Mouse (Mus musculus) neural tube, embryonic 11.5 days (tissue): ENCODE measurements around the gene Krt4. TPM values are rescaled to one million over a fixed set of nuclear protein-coding genes. Genes with fewer than 3 reads are reported as not detected.

ENCODE experiments used
- ATAC-seq: fragments of 200-750 bp; cut with Nextera tagmentation; 2 replicates; pipeline ENCODE4 v1.8.0; 2017; ENCODE audit warnings: moderate number of reproducible peaks, mild to moderate bottlenecking, moderate TSS enrichment, moderate library complexity; ENCODE audit not compliant: insufficient read depth, low FRiP score, low TSS enrichment
- DNase-seq: peaks from one replicate; pipeline ENCODE4 v3.0.0-alpha.2; 2015; ENCODE audit warnings: low spot score
- H3K27ac ChIP-seq: fragments of 300-500 bp; sonication (generic); 2 replicates; pipeline ENCODE4 v1.5.1; 2014; ENCODE audit warnings: low read depth, mild to moderate bottlenecking, low read length
- H3K27me3 ChIP-seq: fragments of 300-500 bp; sonication (generic); 2 replicates; pipeline ENCODE4 v1.6.1; 2014; ENCODE audit warnings: mild to moderate bottlenecking, low read length, mixed read lengths; ENCODE audit not compliant: control insufficient read depth, insufficient read depth
- H3K36me3 ChIP-seq: fragments of 300-500 bp; sonication (generic); 2 replicates; pipeline ENCODE4 v1.6.1; 2014; ENCODE audit warnings: mild to moderate bottlenecking, low read length, moderate library complexity, mixed read lengths; ENCODE audit not compliant: control insufficient read depth, insufficient read depth
- H3K4me1 ChIP-seq: fragments of 300-500 bp; sonication (generic); 2 replicates; pipeline ENCODE4 v1.6.1; 2014; ENCODE audit warnings: low read length, mixed read lengths; ENCODE audit not compliant: control insufficient read depth, insufficient read depth
- H3K4me2 ChIP-seq: fragments of 300-500 bp; sonication (generic); 2 replicates; pipeline ENCODE4 v1.6.1; 2014; ENCODE audit warnings: low read depth, mild to moderate bottlenecking, moderate library complexity
- H3K4me3 ChIP-seq: fragments of 300-500 bp; sonication (generic); 2 replicates; pipeline ENCODE4 v1.5.1; 2014; ENCODE audit warnings: low read depth, low read length
- H3K9ac ChIP-seq: fragments of 300-500 bp; sonication (generic); 2 replicates; pipeline ENCODE4 v1.6.1; 2014; ENCODE audit warnings: mild to moderate bottlenecking, low read length
- H3K9me3 ChIP-seq: fragments of 300-500 bp; sonication (generic); 2 replicates; pipeline ENCODE4 v1.6.1; 2016; ENCODE audit warnings: low read length; ENCODE audit not compliant: control insufficient read depth
- WGBS: fragments of 180-500 bp; shearing (Covaris S2); extraction: QIAGEN DNeasy Blood & Tissue Kit; methylation state at CpG from one replicate; pipeline ENCODE4 v1.1.7; 2014; 5-methylcytosine and 5-hydroxymethylcytosine counted together
- microRNA-seq: library from miRNA; unstranded; fragments of <30 nt; microRNA quantifications from one replicate; pipeline ENCODE4, GENCODE M21; 2016
- polyA plus RNA-seq: library from polyadenylated mRNA; unstranded; fragments of >200 nt; fragmentation: Nextera tagmentation; extraction: Ambion mirVana; gene quantifications from 2 replicates; pipeline ENCODE4 v1.2.1, GENCODE M21; 2014

Krt4 gene
- polyA plus RNA-seq, 1 experiment from 2014 or later = not detected

DNA sequence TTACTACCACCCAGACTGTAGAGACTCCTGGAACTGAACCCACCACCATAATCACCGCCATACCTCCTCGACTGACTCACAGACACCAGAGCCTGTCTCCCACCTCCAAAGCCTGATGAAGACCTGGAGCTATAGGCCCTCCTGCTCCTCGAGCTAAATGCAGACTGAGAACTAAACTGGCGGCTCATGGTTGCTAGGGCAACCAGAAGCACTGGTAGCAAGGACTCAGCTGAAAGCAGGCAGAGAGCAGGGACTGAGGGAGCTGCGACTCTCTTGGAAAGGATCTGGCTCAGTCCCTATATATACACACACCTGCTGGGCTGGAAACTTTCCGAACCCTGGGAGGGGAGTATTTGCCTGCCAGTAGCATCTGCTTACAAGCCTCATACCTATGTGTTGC is 55.1 kb downstream of the Krt4 start, which contains the start of gene Krt77:
Krt77 (minus strand) TSS at position 275 of the 400 bp plus-strand sequence.
- H3K4me3 ChIP-seq = no peak within 1 kb of the TSS
- H3K4me1 ChIP-seq = no peaks in the 10 kb centered on the region
- no peaks in the 10 kb centered on the region for H3K9me3 ChIP-seq
- no peak within 1 kb of the TSS for H3K4me2 ChIP-seq
- ATAC-seq (no peak), DNase-seq (no peak)
- no peaks in the 10 kb centered on the region for H3K36me3 ChIP-seq
- WGBS = 38% methylated on average over 6 of the region's 6 CpGs
- H3K27me3 ChIP-seq = no peaks in the 10 kb centered on the region
- no peak within 1 kb of the TSS for H3K9ac ChIP-seq
- no peak within 1 kb of the TSS for H3K27ac ChIP-seq

Small RNAs within 50 kb of the gene (microRNA-seq; reads per million reads assigned to microRNA genes)
- not detected for gene Gm44356

Other genes starting within 250 kb of the Krt4 start
- not detected in 2 replicates for gene Krt6b, start 244.4 kb downstream of the Krt4 start, polyA plus RNA-seq
- gene Krt6a, start 230.4 kb downstream of the Krt4 start, polyA plus RNA-seq = 0.09 TPM in 1 of 2 replicates, not detected in the other
- 5.0 and 6.4 TPM in 2 replicates for gene Krt5, start 211.8 kb downstream of the Krt4 start, polyA plus RNA-seq
- not detected in 2 replicates for gene Krt71, start 181.6 kb downstream of the Krt4 start, polyA plus RNA-seq
- gene Krt72, start 138.3 kb downstream of the Krt4 start, polyA plus RNA-seq = not detected in 2 replicates
- gene Krt73, start 122.4 kb downstream of the Krt4 start, polyA plus RNA-seq = not detected in 2 replicates
- gene Krt2, start 106.6 kb downstream of the Krt4 start, polyA plus RNA-seq = not detected in 2 replicates
- 0.53 and 0.74 TPM in 2 replicates for gene Krt1, start 73.9 kb downstream of the Krt4 start, polyA plus RNA-seq
- not detected in 2 replicates for gene Krt77, start 55.0 kb downstream of the Krt4 start, polyA plus RNA-seq
- not detected in 2 replicates for gene Krt76, start 31.8 kb downstream of the Krt4 start, polyA plus RNA-seq
- gene Krt79, start 15.6 kb upstream of the Krt4 start, polyA plus RNA-seq = 0.21 TPM in 1 of 2 replicates, not detected in the other
- gene Krt78, start 29.6 kb upstream of the Krt4 start, polyA plus RNA-seq = not detected in 2 replicates
- gene Krt8, start 79.7 kb upstream of the Krt4 start, polyA plus RNA-seq = 13.1 and 13.5 TPM in 2 replicates
- gene Krt18, start 103.4 kb upstream of the Krt4 start, polyA plus RNA-seq = 8.1 and 10.1 TPM in 2 replicates
- gene Eif4b, start 149.0 kb upstream of the Krt4 start, polyA plus RNA-seq = 113 and 121 TPM in 2 replicates
- gene Tns2, start 175.7 kb upstream of the Krt4 start, polyA plus RNA-seq = 11.4 and 13.2 TPM in 2 replicates
- 15.5 and 17.0 TPM in 2 replicates for gene Spryd3, start 211.5 kb upstream of the Krt4 start, polyA plus RNA-seq
- gene Igfbp6, start 219.6 kb upstream of the Krt4 start, polyA plus RNA-seq = 0.22 and 0.34 TPM in 2 replicates
- gene Soat2, start 225.8 kb upstream of the Krt4 start, polyA plus RNA-seq = 0.13 and 0.22 TPM in 2 replicates